Mouse (Mus musculus) heart, postnatal 0 days (tissue): ENCODE results near the gene Cdk5rap1. TPM values are rescaled to one million over a fixed set of nuclear protein-coding genes. Genes with fewer than 3 reads are reported as not detected.
"Not testable (repeated sequence)": the region's sequence is repeated elsewhere in the genome, so short reads cannot be mapped to it uniquely, and the experiment has no call there.

Experiments used
- ATAC-seq: fragments of 200-750 bp; cut with Nextera tagmentation; 2 replicates; pipeline ENCODE4 v1.8.0; 2017; ENCODE audit warnings: low read depth, moderate number of reproducible peaks, moderate library complexity; ENCODE audit not compliant: insufficient read depth
- DNase-seq: peaks from one replicate; pipeline ENCODE4 v3.0.0-alpha.2; 2016; ENCODE audit warnings: low spot score
- H3K27ac ChIP-seq: fragments of 300-500 bp; sonication (generic); 2 replicates; pipeline ENCODE4 v1.5.1; 2014; ENCODE audit warnings: low read depth, mild to moderate bottlenecking
- H3K27me3 ChIP-seq: fragments of 300-500 bp; sonication (generic); 2 replicates; pipeline ENCODE4 v1.6.1; 2014; ENCODE audit warnings: low read length, mixed read lengths; ENCODE audit not compliant: control insufficient read depth, insufficient read depth
- H3K36me3 ChIP-seq: fragments of 300-500 bp; sonication (generic); replicated peaks from 2 replicates; pipeline ENCODE4 v1.6.1; 2014; ENCODE audit warnings: low read length, mixed read lengths; ENCODE audit not compliant: control insufficient read depth, insufficient read depth
- H3K4me1 ChIP-seq: fragments of 300-500 bp; sonication (generic); 2 replicates; pipeline ENCODE4 v1.6.1; 2014; ENCODE audit warnings: antibody characterized with exemption; ENCODE audit not compliant: control insufficient read depth, insufficient read depth
- H3K4me2 ChIP-seq: fragments of 300-500 bp; sonication (generic); 2 replicates; pipeline ENCODE4 v1.6.1; 2014; ENCODE audit warnings: low read depth, mild to moderate bottlenecking, low read length, moderate library complexity
- H3K4me3 ChIP-seq: fragments of 300-500 bp; sonication (generic); 2 replicates; pipeline ENCODE4 v1.5.1; 2014; ENCODE audit warnings: low read depth, low read length
- H3K9ac ChIP-seq: fragments of 300-500 bp; sonication (generic); replicated peaks from 2 replicates; pipeline ENCODE4 v1.6.1; 2014; ENCODE audit warnings: low read depth, low read length, mixed read lengths
- H3K9me3 ChIP-seq: fragments of 300-500 bp; sonication (generic); replicated peaks from 2 replicates; pipeline ENCODE4 v1.6.1; 2016; ENCODE audit warnings: low read length; ENCODE audit not compliant: control insufficient read depth
- CTCF ChIP-seq: IDR thresholded peaks from 2 replicates; pipeline ENCODE4 v1.5.1; 2016; ENCODE audit warnings: antibody characterized with exemption, control low read depth, low read depth
- EP300 ChIP-seq: IDR thresholded peaks from 2 replicates; pipeline ENCODE4 v1.6.1; 2016; ENCODE audit warnings: antibody characterized with exemption, low read depth
- WGBS: fragments of 180-500 bp; shearing (Covaris S2); extraction: QIAGEN DNeasy Blood & Tissue Kit; methylation state at CpG from one replicate; pipeline ENCODE4 v1.1.7; 2014; 5-methylcytosine and 5-hydroxymethylcytosine counted together
- polyA plus RNA-seq: library from polyadenylated mRNA; unstranded; fragments of >200 nt; fragmentation: Nextera tagmentation; extraction: Ambion mirVana; gene quantifications from 2 replicates; pipeline ENCODE4 v1.2.1, GENCODE M21; 2015
- total RNA-seq: library from RNA; depleted of rRNA; stranded (reverse); fragments of >200 nt; gene quantifications from 2 replicates; pipeline ENCODE4 v1.2.3, GENCODE M21; 2014; ENCODE audit warnings: low replicate concordance; rRNA removed

The Cdk5rap1 gene
- total and polyA plus RNA-seq, 2 experiments from 2014 or later = 24.9 to 32.7 TPM

GRCm38 (mm10) chr2:154300496-154300895, 72.3 kb downstream of the Cdk5rap1 start:
- DNase-seq (peak; percentile 9), ATAC-seq (peak; percentile 49; the same call in 1 of the 2 replicates)
- Histone ChIP-seq H3K4me3 (no peak overlapping the region), H3K36me3 (no peaks in the 10 kb centered on the region), H3K4me1 (no peaks in the 10 kb centered on the region), H3K27ac (no peak overlapping the region), H3K4me2 (no peak overlapping the region), H3K9me3 (no peaks in the 10 kb centered on the region), H3K27me3 (no peaks in the 10 kb centered on the region), H3K9ac (no peak overlapping the region)
- WGBS = 39% methylated on average over 1 of the region's 1 CpGs
- no peak for TF ChIP-seq EP300
- TF ChIP-seq CTCF = peak; percentile 75

- not testable (repeated sequence) for H3K36me3 ChIP-seq, H3K27me3 ChIP-seq, H3K4me1 ChIP-seq, ATAC-seq, H3K27ac ChIP-seq, H3K9ac ChIP-seq, H3K9me3 ChIP-seq, H3K4me3 ChIP-seq
- DNase-seq = peak; percentile 43
- WGBS = 4% methylated on average over 10 of the region's 10 CpGs
- H3K4me2 ChIP-seq = 0 out of 2 replicates have a peak overlapping the region, but pooled peaks have one; percentile 23
- peak; percentile 58 for TF ChIP-seq CTCF
Measured at GRCm38 (mm10) chr2:154294746-154295145, 78.1 kb downstream of the Cdk5rap1 start.

GRCm38 (mm10) chr2:154292833-154293232, 80.0 kb downstream of the Cdk5rap1 start:
- Histone ChIP-seq H3K4me2 (no peak overlapping the region), H3K9ac (no peak overlapping the region), H3K27ac (no peak overlapping the region), H3K9me3 (no peaks in the 10 kb centered on the region), H3K36me3 (no peaks in the 10 kb centered on the region), H3K4me3 (no peak overlapping the region), H3K27me3 (no peaks in the 10 kb centered on the region), H3K4me1 (no peaks in the 10 kb centered on the region)
- TF ChIP-seq CTCF = peak; percentile 28; the same call in 1 of the 2 replicates
- TF ChIP-seq EP300 = no peak
- DNase-seq (no peak), ATAC-seq (no peak)
- WGBS = 80% methylated on average over 1 of the region's 1 CpGs

GRCm38 (mm10) chr2:154291866-154292265, 80.9 kb downstream of the Cdk5rap1 start:
- H3K9ac ChIP-seq, DNase-seq, H3K36me3 ChIP-seq, H3K4me3 ChIP-seq, ATAC-seq, H3K4me2 ChIP-seq, H3K9me3 ChIP-seq, H3K27ac ChIP-seq, H3K27me3 ChIP-seq, H3K4me1 ChIP-seq: not testable (repeated sequence)
- 75% methylated on average over 3 of the region's 3 CpGs for WGBS

Other genes starting within 250 kb of the Cdk5rap1 start
- gene Bpifa3, start 242.7 kb downstream of the Cdk5rap1 start, total RNA-seq = not detected in 2 replicates
- gene Bpifa3, start 242.7 kb downstream of the Cdk5rap1 start, polyA plus RNA-seq = not detected in 2 replicates
- not detected in 2 replicates for gene Bpifa1, start 230.1 kb downstream of the Cdk5rap1 start, total RNA-seq
- gene Bpifa1, start 230.1 kb downstream of the Cdk5rap1 start, polyA plus RNA-seq = 0.66 TPM in 1 of 2 replicates, not detected in the other
- not detected in 2 replicates for gene Bpifa5, start 210.4 kb downstream of the Cdk5rap1 start, total RNA-seq
- not detected in 2 replicates for gene Bpifa5, start 210.4 kb downstream of the Cdk5rap1 start, polyA plus RNA-seq
- 5.8 TPM in 1 of 2 replicates, not detected in the other for gene Bpifb1, start 182.2 kb downstream of the Cdk5rap1 start, total RNA-seq
- 0.38 and 1.1 TPM in 2 replicates for gene Bpifb1, start 182.2 kb downstream of the Cdk5rap1 start, polyA plus RNA-seq
- 1.2 TPM in 1 of 2 replicates, not detected in the other for gene Bpifb5, start 149.3 kb downstream of the Cdk5rap1 start, total RNA-seq
- 0.18 and 0.37 TPM in 2 replicates for gene Bpifb5, start 149.3 kb downstream of the Cdk5rap1 start, polyA plus RNA-seq
- gene Bpifb9a, start 115.2 kb downstream of the Cdk5rap1 start, total RNA-seq = not detected in 2 replicates
- not detected in 2 replicates for gene Bpifb9a, start 115.2 kb downstream of the Cdk5rap1 start, polyA plus RNA-seq
- not detected in 2 replicates for gene Bpifb9b, start 65.8 kb downstream of the Cdk5rap1 start, total RNA-seq
- gene Bpifb9b, start 65.8 kb downstream of the Cdk5rap1 start, polyA plus RNA-seq = not detected in 2 replicates
- 139 and 158 TPM in 2 replicates for gene Snta1, start 35.1 kb upstream of the Cdk5rap1 start, total RNA-seq
- 66.9 and 67.8 TPM in 2 replicates for gene Snta1, start 35.1 kb upstream of the Cdk5rap1 start, polyA plus RNA-seq
- 28.0 and 45.1 TPM in 2 replicates for gene Cbfa2t2, start 63.5 kb upstream of the Cdk5rap1 start, total RNA-seq
- 18.1 and 18.2 TPM in 2 replicates for gene Cbfa2t2, start 63.5 kb upstream of the Cdk5rap1 start, polyA plus RNA-seq
- gene 1700003F12Rik, start 174.1 kb upstream of the Cdk5rap1 start, total RNA-seq = 2.0 TPM in 1 of 2 replicates, not detected in the other
- 0.70 and 1.1 TPM in 2 replicates for gene 1700003F12Rik, start 174.1 kb upstream of the Cdk5rap1 start, polyA plus RNA-seq
- gene Actl10, start 178.8 kb upstream of the Cdk5rap1 start, total RNA-seq = 0.23 TPM in 1 of 2 replicates, not detected in the other
- not detected in 2 replicates for gene Actl10, start 178.8 kb upstream of the Cdk5rap1 start, polyA plus RNA-seq
- gene Necab3, start 185.9 kb upstream of the Cdk5rap1 start, total RNA-seq = 2.8 and 3.9 TPM in 2 replicates
- 1.3 and 2.0 TPM in 2 replicates for gene Necab3, start 185.9 kb upstream of the Cdk5rap1 start, polyA plus RNA-seq
- gene E2f1, start 196.9 kb upstream of the Cdk5rap1 start, total RNA-seq = 8.4 and 11.0 TPM in 2 replicates
- gene E2f1, start 196.9 kb upstream of the Cdk5rap1 start, polyA plus RNA-seq = 6.1 and 6.4 TPM in 2 replicates
- gene Pxmp4, start 230.7 kb upstream of the Cdk5rap1 start, total RNA-seq = 29.4 and 97.5 TPM in 2 replicates
- 40.0 and 42.7 TPM in 2 replicates for gene Pxmp4, start 230.7 kb upstream of the Cdk5rap1 start, polyA plus RNA-seq
- gene Zfp341, start 240.3 kb upstream of the Cdk5rap1 start, total RNA-seq = 1.1 and 4.4 TPM in 2 replicates
- gene Zfp341, start 240.3 kb upstream of the Cdk5rap1 start, polyA plus RNA-seq = 0.40 and 0.54 TPM in 2 replicates
- not detected in 2 replicates for gene 4930519P11Rik, start 240.4 kb upstream of the Cdk5rap1 start, total RNA-seq
- not detected in 2 replicates for gene 4930519P11Rik, start 240.4 kb upstream of the Cdk5rap1 start, polyA plus RNA-seq